Mouse (Mus musculus) heart, postnatal 0 days (tissue): Measurements from ENCODE around the gene Habp2.
A peak's percentile ranks its signal among the peaks of the same experiment; 100 is the strongest.

ENCODE experiments used
- CTCF ChIP-seq: IDR thresholded peaks from 2 replicates; pipeline ENCODE4 v1.5.1; 2016; ENCODE audit warnings: antibody characterized with exemption, control low read depth, low read depth
- EP300 ChIP-seq: IDR thresholded peaks from 2 replicates; pipeline ENCODE4 v1.6.1; 2016; ENCODE audit warnings: antibody characterized with exemption, low read depth

GRCm38 (mm10) chr19:56349295-56349694 is 62.4 kb downstream of the Habp2 start:
- TF ChIP-seq CTCF, result peak; percentile 52
- TF ChIP-seq EP300, result no peak
